Mouse (Mus musculus) liver, embryonic 14.5 days (tissue): ENCODE results near the gene Zfp119a.
"Not testable (repeated sequence)": the region's sequence is repeated elsewhere in the genome, so short reads cannot be mapped to it uniquely, and the experiment has no call there.

Experiments
- CTCF ChIP-seq: IDR thresholded peaks from 2 replicates; pipeline ENCODE4 v1.5.1; 2016; ENCODE audit warnings: antibody characterized with exemption, low read depth, control low read depth
- EP300 ChIP-seq: IDR thresholded peaks from 2 replicates; pipeline ENCODE4 v1.6.1; 2016; ENCODE audit warnings: antibody characterized with exemption, low read depth

- TF ChIP-seq EP300, CTCF: not testable (repeated sequence)
Observed at GRCm38 (mm10) chr17:55892406-55892955, 13.8 kb upstream of the Zfp119a start.
